Mouse (Mus musculus) CD4-positive, CD25-positive, alpha-beta regulatory T cell (primary cell): ENCODE results near the gene Clrn1. TPM values are rescaled to one million over a fixed set of nuclear protein-coding genes. Genes with fewer than 3 reads are reported as not detected.

ENCODE experiments used
- polyA plus RNA-seq: library from polyadenylated mRNA; unstranded; fragments of 100-300 nt; shearing (Covaris generic); gene quantifications from one replicate; pipeline ENCODE4 v1.2.1, GENCODE M21; 2017

Clrn1 gene
- polyA plus RNA-seq: not detected

GRCm38 (mm10) chr3:58884801-58885573 is at the start of gene Clrn1:
Gene Clrn1, minus strand, starts transcription at chr3:58885340.

DNA sequence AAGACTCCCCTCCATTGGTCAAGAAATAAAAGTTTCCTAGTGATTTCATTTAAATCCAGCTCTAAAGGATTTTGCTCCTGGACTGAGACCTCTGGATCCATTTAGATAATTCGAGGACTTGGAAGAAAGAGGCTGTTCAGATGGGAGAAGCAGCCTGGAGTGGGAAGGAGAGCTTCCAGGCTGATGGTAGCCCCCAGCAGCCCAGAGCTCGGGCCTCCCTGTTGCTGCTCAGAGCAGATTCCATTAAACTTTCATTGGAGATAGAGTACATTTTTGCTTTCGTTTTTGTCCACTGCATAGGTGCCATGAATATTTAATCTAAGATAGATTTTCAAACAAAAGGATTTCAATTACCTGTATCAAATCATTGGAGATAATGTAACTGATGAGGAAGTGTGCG is 62.9 kb downstream of the Clrn1 start, which contains the start of gene Mindy4b-ps:
Gene Mindy4b-ps (minus strand): TSS at position 101 of the 400 bp plus-strand sequence.

Other genes with a start within 250 kb of the Clrn1 start
- gene Erich6, start 248.1 kb downstream of the Clrn1 start, polyA plus RNA-seq: not detected
- 12.1 TPM for gene Siah2, start 192.9 kb downstream of the Clrn1 start, polyA plus RNA-seq
- not detected for gene Mindy4b-ps, start 63.0 kb downstream of the Clrn1 start, polyA plus RNA-seq
- 0.59 TPM for gene Med12l, start 120.5 kb upstream of the Clrn1 start, polyA plus RNA-seq
- gene Gpr171, start 216.5 kb upstream of the Clrn1 start, polyA plus RNA-seq: 36.6 TPM